Mouse (Mus musculus): ENCODE data around the gene Stk33. TPM values are rescaled to one million over a fixed set of nuclear protein-coding genes. Genes with fewer than 3 reads are reported as not detected.
"Not testable (repeated sequence)": the region's sequence is repeated elsewhere in the genome, so short reads cannot be mapped to it uniquely, and the experiment has no call there.

The Stk33 gene
- total RNA-seq, 2 experiments from 2014 or later, result 0.41 to 1.4 TPM

GRCm38 (mm10) chr7:109445012-109445411 lies 6.1 kb upstream of the Stk33 start:
- no peak overlapping the region for H3K4me3 ChIP-seq
- TF ChIP-seq CTCF (IDR thresholded peaks at IDR 0.05), result peak; percentile 85
- DNase-seq (ENCODE audit: extremely low spot score in 1 of 2, low spot score in 2 of 2), result peak; percentile 43 to 59
- intact Hi-C loops (cut with DNase I), result no loop called here
- no peak overlapping the region for H3K27ac ChIP-seq

- intact Hi-C loops (cut with DNase I), result no loop called here
- TF ChIP-seq CTCF (IDR thresholded peaks at IDR 0.05), result no peak
- H3K4me3 ChIP-seq, result no peak overlapping the region
- no peak overlapping the region for H3K27ac ChIP-seq
- no peak for DNase-seq (ENCODE audit: extremely low spot score in 1 of 2, low spot score in 2 of 2)
Measured at GRCm38 (mm10) chr7:109442739-109443138, 3.9 kb upstream of the Stk33 start.

- Histone ChIP-seq H3K27ac (no peak overlapping the region), H3K4me3 (no peak overlapping the region)
- no peak for DNase-seq (ENCODE audit: extremely low spot score in 1 of 2, low spot score in 2 of 2)
- TF ChIP-seq CTCF (IDR thresholded peaks at IDR 0.05), result no peak
- intact Hi-C loops (cut with DNase I), result no loop called here
Measured at GRCm38 (mm10) chr7:109440697-109441269, 1.9 kb upstream of the Stk33 start.

GRCm38 (mm10) chr7:109424422-109425159 lies 14.3 kb downstream of the Stk33 start:
- H3K27ac ChIP-seq, result no peak overlapping the region
- no peak for DNase-seq (ENCODE audit: extremely low spot score in 1 of 2, low spot score in 2 of 2)
- TF ChIP-seq CTCF (IDR thresholded peaks at IDR 0.05), result peak; percentile 81
- no peak overlapping the region for H3K4me3 ChIP-seq
- intact Hi-C loops (cut with DNase I), result loop anchor here (1.0 to 10.0 kb wide), 5 partner anchors 170 to 460 kb away; no protein-coding TSS in a partner anchor

- no peak for DNase-seq (ENCODE audit: extremely low spot score in 1 of 2, low spot score in 2 of 2)
- no peak for TF ChIP-seq CTCF (IDR thresholded peaks at IDR 0.05)
- Histone ChIP-seq H3K27ac (no peak overlapping the region), H3K4me3 (no peak overlapping the region)
- intact Hi-C loops (cut with DNase I), result loop anchor here (10.0 kb wide), 2 partner anchors 168 to 458 kb away; no protein-coding TSS in a partner anchor
Measured at GRCm38 (mm10) chr7:109422803-109423202, 16.1 kb downstream of the Stk33 start.

- DNase-seq (ENCODE audit: extremely low spot score in 1 of 2, low spot score in 2 of 2), result peak in 1 of 2 experiments; percentile 15
- no peak for TF ChIP-seq CTCF (IDR thresholded peaks at IDR 0.05)
- intact Hi-C loops (cut with DNase I), result no loop called here
- no peak overlapping the region for H3K4me3 ChIP-seq
- H3K27ac ChIP-seq, result no peak overlapping the region
Measured at GRCm38 (mm10) chr7:109405491-109405890, 33.4 kb downstream of the Stk33 start.

- H3K4me3 ChIP-seq, result no peak overlapping the region
- no peak for DNase-seq (ENCODE audit: extremely low spot score in 1 of 2, low spot score in 2 of 2)
- intact Hi-C loops (cut with DNase I), result no loop called here
- no peak overlapping the region for H3K27ac ChIP-seq
- no peak for TF ChIP-seq CTCF (IDR thresholded peaks at IDR 0.05)
Measured at GRCm38 (mm10) chr7:109399299-109399698, 39.6 kb downstream of the Stk33 start.

- intact Hi-C loops (cut with DNase I), result no loop called here
- DNase-seq (ENCODE audit: extremely low spot score in 1 of 2, low spot score in 2 of 2), result no peak
- Histone ChIP-seq H3K27ac (no peak overlapping the region), H3K4me3 (no peak overlapping the region)
- TF ChIP-seq CTCF (IDR thresholded peaks at IDR 0.05), result no peak
Measured at GRCm38 (mm10) chr7:109381131-109381530, 57.8 kb downstream of the Stk33 start.

- H3K27ac ChIP-seq; intact Hi-C loops (cut with DNase I); H3K4me3 ChIP-seq; DNase-seq (ENCODE audit: extremely low spot score in 1 of 2, low spot score in 2 of 2): not testable (repeated sequence)
Measured at GRCm38 (mm10) chr7:109373556-109373955, 65.3 kb downstream of the Stk33 start.

GRCm38 (mm10) chr7:109358435-109359187 lies 80.3 kb downstream of the Stk33 start:
- DNase-seq (ENCODE audit: extremely low spot score in 1 of 2, low spot score in 2 of 2), result no peak
- no peak for TF ChIP-seq CTCF (IDR thresholded peaks at IDR 0.05)
- intact Hi-C loops (cut with DNase I), result no loop called here
- Histone ChIP-seq H3K27ac (no peak overlapping the region), H3K4me3 (no peak overlapping the region)

- Histone ChIP-seq H3K4me3 (no peak overlapping the region), H3K27ac (no peak overlapping the region)
- no peak for TF ChIP-seq CTCF (IDR thresholded peaks at IDR 0.05)
- DNase-seq (ENCODE audit: extremely low spot score in 1 of 2, low spot score in 2 of 2), result no peak
- intact Hi-C loops (cut with DNase I), result no loop called here
Measured at GRCm38 (mm10) chr7:109357877-109358276, 81.0 kb downstream of the Stk33 start.

- no peak for TF ChIP-seq CTCF (IDR thresholded peaks at IDR 0.05)
- DNase-seq (ENCODE audit: extremely low spot score in 1 of 2, low spot score in 2 of 2), result no peak
- H3K27ac ChIP-seq, result no peak overlapping the region
- no peak overlapping the region for H3K4me3 ChIP-seq
- intact Hi-C loops (cut with DNase I), result no loop called here
Measured at GRCm38 (mm10) chr7:109347241-109347640, 91.6 kb downstream of the Stk33 start.
